Mouse (Mus musculus) E14TG2a.4 (cell line): Measurements from ENCODE around the gene Hist2h4.
A peak's percentile ranks its signal among the peaks of the same experiment; 100 is the strongest.
"Not testable (repeated sequence)": the region's sequence is repeated elsewhere in the genome, so short reads cannot be mapped to it uniquely, and the experiment has no call there.

ENCODE experiments used
- H3K27me3 ChIP-seq: 2 replicates; pipeline ENCODE4 v1.6.1; 2014; ENCODE audit warnings: low read length, control low read depth; ENCODE audit not compliant: insufficient read depth
- H3K36me3 ChIP-seq: 2 replicates; pipeline ENCODE4 v1.6.1; 2014; ENCODE audit warnings: low read length, control low read depth; ENCODE audit not compliant: insufficient read depth
- H3K4me1 ChIP-seq: replicated peaks from 2 replicates; pipeline ENCODE4 v1.6.1; 2014; ENCODE audit warnings: low read depth, low read length, control low read depth
- H3K4me3 ChIP-seq: replicated peaks from 2 replicates; pipeline ENCODE4 v1.5.1; 2014; ENCODE audit warnings: mild to moderate bottlenecking, low read length
- H3K9me3 ChIP-seq: 2 replicates; pipeline ENCODE4 v1.6.1; 2014; ENCODE audit warnings: low read length, control low read depth
- CTCF ChIP-seq: conservative IDR thresholded peaks from 2 replicates; pipeline ENCODE4 v1.5.1; 2014; ENCODE audit warnings: low read length
- NANOG ChIP-seq: IDR thresholded peaks from 2 replicates; pipeline ENCODE4 v1.6.1; 2014; ENCODE audit warnings: borderline replicate concordance, low read length, mixed read lengths
- POU5F1 ChIP-seq: IDR thresholded peaks from 2 replicates; pipeline ENCODE4 v1.6.1; 2014; ENCODE audit warnings: low read length, borderline replicate concordance

Gene Hist2h4

DNA sequence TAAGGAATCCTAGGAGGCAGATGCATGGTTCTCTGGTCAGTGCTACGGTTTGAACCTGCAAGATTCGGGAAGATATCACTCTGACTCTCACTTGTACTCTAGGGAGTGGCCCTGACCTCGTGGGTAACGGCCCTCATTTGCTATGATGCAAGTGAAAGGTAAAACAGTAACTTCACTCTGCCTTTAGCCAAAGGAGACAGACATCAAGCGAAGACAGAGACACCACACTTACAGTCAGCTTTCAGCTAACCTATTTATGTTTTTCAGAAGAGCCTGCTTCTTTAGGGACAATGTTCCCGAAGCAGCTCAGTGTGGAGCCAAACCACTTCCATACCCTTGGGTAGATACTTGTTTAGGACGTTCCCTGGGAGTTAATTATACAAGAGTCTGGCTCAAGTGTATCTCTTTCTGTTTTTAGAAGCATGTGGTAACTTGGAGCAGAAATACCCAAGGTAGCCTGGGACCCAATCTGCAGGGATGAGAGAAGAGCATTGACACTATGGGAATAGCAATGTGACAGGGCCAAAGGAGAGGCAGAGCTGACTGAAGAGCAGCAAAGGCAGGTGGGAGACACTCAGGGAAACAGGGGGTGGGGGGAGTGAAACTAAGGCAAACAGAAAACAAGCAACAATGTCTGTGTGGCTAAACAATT lies 19.1 kb downstream of the Hist2h4 start:
- TF ChIP-seq POU5F1 (no peak), CTCF (no peak), NANOG (no peak)
- Histone ChIP-seq H3K27me3 (no peaks in the 10 kb centered on the region), H3K36me3 (peaks cover 6% of the 10 kb centered on the region; the same call in 1 of the 2 replicates), H3K4me1 (peaks cover 50% of the 10 kb centered on the region), H3K4me3 (peak overlapping the region; percentile 82), H3K9me3 (no peaks in the 10 kb centered on the region)

DNA sequence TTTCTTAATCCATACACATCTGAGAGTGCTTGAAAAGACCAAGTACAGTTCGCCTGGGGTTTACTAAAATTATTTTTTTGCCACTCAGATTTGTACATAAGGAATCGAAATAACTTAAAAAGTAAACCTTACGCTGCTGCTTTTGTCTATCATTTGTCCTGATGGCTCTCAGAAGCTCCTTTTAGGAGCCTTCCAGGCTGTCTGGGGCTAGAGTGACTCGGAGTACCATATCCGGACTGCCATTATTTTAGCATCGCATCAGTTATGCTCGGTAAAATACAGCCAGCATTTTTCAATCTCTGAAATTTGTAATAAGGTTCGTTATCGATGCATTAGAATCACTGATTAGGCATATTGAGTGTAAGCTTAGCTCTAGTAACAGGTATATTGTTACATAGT lies 22.3 kb downstream of the Hist2h4 start:
- H3K4me3 ChIP-seq: peak overlapping the region; percentile 54
- H3K36me3 ChIP-seq: peaks cover 19% of the 10 kb centered on the region; the same call in 1 of the 2 replicates
- H3K9me3 ChIP-seq: no peaks in the 10 kb centered on the region
- H3K4me1 ChIP-seq: peaks cover 60% of the 10 kb centered on the region
- TF ChIP-seq CTCF (no peak), NANOG (no peak), POU5F1 (no peak)
- H3K27me3 ChIP-seq: no peaks in the 10 kb centered on the region

DNA sequence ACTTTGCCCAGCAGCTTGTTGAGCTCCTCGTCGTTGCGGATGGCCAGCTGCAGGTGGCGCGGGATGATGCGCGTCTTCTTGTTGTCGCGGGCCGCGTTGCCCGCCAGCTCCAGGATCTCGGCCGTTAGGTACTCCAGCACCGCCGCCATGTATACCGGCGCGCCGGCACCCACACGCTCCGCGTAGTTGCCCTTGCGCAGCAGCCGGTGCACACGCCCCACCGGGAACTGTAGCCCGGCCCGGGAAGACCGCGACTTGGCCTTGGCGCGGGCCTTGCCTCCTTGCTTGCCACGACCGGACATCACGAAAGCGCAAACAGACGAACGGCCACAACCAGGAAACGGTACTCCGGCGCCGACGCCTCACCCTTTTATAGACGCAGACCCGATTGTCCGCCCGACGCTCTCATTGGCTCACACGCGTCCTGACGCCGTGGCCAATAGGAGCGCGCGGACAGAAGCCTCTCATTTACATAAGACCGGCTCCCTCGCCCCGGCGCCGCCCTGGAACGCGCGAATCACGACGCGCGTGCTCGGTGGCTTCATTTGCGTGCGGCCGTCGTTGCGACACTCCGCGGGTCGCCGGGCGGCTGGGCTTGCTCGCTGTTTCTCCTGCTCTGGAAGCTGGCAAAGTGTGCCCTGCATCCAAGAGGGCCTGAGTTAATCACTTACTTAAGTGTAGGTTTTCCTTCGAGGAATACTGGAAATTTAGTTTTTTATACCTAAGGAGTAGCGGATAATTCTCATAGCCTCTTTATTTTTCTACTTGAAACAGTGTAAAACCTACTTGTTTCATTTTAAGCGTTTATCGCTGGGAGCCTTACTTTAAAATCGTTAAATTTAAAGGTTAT lies 22.9 kb downstream of the Hist2h4 start, which contains the start of gene Hist2h2aa2:
TSS of gene Hist2h2aa2 (minus strand) at position 328 of the 850 bp plus-strand sequence.
- H3K36me3 ChIP-seq: peaks cover 25% of the 10 kb centered on the region; the same call in 1 of the 2 replicates
- peaks cover 60% of the 10 kb centered on the region for H3K4me1 ChIP-seq
- not testable (repeated sequence) for H3K9me3 ChIP-seq, H3K27me3 ChIP-seq
- peak within 1 kb of the TSS; percentile 72 for H3K4me3 ChIP-seq

DNA sequence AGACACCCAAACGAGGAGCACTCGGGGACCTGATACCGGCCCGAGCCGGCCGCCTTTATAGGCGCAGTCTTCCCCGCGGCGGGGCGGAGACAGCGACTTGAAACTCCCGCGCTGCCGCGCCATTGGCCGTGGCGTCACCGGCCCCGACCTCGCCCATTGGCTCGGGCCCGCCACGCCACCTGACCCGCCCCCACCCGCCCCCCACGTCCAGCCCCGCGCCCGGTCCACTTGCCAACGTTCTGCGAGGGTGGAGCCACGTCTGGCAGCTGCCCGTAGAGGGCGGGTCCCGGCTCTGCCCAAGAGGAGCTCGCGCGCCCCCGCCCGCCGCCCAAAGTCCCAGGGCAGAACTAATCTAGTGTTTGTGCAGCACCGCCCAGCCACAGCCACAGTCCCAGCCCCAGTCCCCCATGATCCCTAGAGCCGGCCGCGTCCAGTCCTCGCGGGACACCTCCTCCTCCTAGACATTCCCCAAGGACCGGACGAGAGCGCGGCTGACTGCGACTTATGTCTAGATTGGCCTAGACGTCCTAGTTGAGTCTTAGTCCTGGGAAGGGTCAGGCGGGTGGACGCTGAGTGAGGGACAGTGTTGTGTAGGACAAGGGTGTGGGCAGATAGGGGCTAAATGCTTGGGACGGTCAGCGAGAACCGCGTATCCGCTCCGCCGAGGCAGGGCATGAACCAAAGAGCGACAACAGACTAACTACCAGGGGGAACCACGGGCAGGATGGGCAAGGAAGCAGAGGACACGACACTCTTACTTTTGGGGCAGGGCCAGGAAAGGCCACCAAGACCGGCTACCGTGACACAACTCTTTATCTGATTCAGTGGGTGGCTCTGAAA lies 23.9 kb downstream of the Hist2h4 start, which contains the start of gene Hist2h3c2:
TSS of gene Hist2h3c2 (minus strand) at position 174 of the 840 bp plus-strand sequence.
- not testable (repeated sequence) for H3K9me3 ChIP-seq, H3K27me3 ChIP-seq
- Histone ChIP-seq H3K36me3 (peaks cover 26% of the 10 kb centered on the region; the same call in 1 of the 2 replicates), H3K4me3 (peak within 1 kb of the TSS; percentile 81), H3K4me1 (peaks cover 55% of the 10 kb centered on the region)

DNA sequence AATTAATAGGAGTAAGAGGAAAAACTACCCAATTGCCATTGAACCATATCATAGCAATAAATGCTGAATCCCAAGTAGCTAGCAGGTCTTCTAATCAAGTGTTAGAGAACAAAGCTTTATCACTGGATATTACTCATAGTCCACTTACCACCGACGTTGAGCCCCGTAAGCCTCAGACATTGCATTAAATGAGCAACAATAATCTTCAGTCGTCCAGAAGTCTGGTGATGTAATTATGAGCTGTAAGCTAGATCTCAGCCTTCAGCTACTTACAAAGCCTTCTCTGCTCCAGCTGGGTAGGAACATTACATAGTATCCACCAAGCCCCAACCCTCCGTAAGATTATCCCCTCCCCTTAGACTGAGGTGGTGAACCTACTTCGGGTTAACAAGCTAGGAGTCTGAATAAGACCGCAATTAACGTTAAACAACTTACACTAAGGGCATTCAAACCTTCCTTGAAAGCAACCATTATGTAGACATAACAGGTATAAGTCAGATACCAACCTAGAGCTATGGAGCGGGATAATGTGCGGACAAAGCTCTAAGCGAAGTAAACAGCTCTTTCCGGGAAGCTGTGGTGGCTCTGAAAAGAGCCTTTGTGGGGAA lies 25.1 kb downstream of the Hist2h4 start:
- H3K4me3 ChIP-seq: peak overlapping the region; percentile 81
- H3K27me3 ChIP-seq: no peaks in the 10 kb centered on the region
- H3K4me1 ChIP-seq: peaks cover 43% of the 10 kb centered on the region
- H3K9me3 ChIP-seq: no peaks in the 10 kb centered on the region
- H3K36me3 ChIP-seq: peaks cover 26% of the 10 kb centered on the region; the same call in 1 of the 2 replicates
- TF ChIP-seq CTCF (no peak), POU5F1 (no peak), NANOG (no peak)

DNA sequence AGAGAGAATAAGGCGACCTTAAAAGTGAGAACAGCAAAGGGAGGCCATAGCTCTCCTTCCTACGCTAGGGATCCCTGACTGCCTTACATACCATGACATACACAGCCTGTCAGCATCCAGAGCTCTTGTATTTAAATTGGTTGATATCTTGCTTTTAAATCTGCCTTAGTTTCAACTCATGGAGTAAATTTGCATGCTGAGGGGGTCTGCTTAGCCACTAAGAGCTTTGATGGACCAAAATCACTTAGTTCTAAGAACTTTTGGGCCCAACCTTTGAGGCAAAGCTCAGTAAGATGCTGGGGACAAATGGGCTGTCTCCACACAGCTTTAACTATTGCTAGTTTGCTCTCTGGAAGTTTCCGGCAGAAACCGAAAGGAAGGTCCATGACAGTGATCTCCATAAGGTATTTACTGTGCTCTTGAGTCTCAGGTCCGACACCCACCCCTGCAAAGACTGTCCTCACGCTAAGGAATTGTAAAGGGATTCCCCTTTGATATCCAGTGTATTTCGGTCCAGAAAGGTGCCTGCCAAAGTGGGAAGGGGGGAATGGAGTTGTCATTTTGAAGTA lies 25.7 kb downstream of the Hist2h4 start:
- no peaks in the 10 kb centered on the region for H3K9me3 ChIP-seq
- peaks cover 37% of the 10 kb centered on the region for H3K4me1 ChIP-seq
- H3K36me3 ChIP-seq: peaks cover 26% of the 10 kb centered on the region; the same call in 1 of the 2 replicates
- peak overlapping the region; percentile 81 for H3K4me3 ChIP-seq
- no peaks in the 10 kb centered on the region for H3K27me3 ChIP-seq
- TF ChIP-seq NANOG: no peak
- TF ChIP-seq POU5F1: no peak
- TF ChIP-seq CTCF: no peak

DNA sequence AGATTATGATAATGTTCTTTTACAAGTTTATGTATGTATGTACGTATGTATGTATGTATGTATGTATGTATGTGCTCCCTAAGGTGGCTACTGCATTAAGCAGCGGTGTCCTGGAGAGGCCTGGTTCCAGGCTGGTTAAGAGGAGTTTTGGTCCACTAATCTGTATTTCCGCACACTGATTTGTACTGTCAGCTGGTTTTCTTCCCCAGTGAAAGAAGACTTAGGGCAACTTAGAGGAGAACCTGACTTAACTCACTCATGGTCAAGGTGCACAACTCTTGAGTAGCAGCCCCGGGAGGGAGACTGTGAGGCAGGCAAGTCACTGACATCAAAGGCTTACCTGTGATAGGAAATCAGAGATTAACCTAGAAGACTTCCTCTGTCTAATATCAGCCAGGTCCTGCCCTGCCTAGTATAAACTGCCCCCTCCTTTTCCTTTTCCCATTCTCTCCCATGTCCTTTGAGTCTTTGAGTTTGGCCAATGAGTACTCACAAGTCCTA lies 26.2 kb downstream of the Hist2h4 start:
- peaks cover 32% of the 10 kb centered on the region for H3K4me1 ChIP-seq
- H3K36me3 ChIP-seq: peaks cover 26% of the 10 kb centered on the region; the same call in 1 of the 2 replicates
- H3K27me3 ChIP-seq: no peaks in the 10 kb centered on the region
- no peaks in the 10 kb centered on the region for H3K9me3 ChIP-seq
- H3K4me3 ChIP-seq: peak overlapping the region; percentile 81
- no peak for TF ChIP-seq NANOG
- TF ChIP-seq POU5F1: no peak
- no peak for TF ChIP-seq CTCF

DNA sequence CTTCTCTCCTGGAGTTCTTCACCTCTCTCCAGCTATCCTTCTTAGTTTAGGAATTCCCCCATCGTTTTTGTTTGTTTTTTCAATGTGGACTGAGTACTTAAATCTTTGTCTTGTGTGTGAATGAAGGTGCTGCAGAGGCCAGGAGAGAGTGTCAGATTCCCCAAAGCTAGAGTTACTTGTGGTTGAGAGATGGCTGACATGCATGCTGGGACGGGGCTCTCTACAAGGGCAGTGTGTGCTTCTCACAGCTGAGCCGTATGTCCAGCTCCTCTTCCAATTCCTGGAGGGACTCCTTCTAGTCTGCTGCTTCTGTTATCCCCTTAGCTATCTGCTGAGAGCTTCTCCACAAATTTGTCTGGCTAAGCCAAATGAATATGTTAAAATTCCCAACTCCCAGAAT lies 27.3 kb downstream of the Hist2h4 start:
- no peaks in the 10 kb centered on the region for H3K27me3 ChIP-seq
- no peak overlapping the region for H3K4me3 ChIP-seq
- peaks cover 26% of the 10 kb centered on the region; the same call in 1 of the 2 replicates for H3K36me3 ChIP-seq

More for the DNA sequence above, 27.3 kb downstream of the Hist2h4 start:
- TF ChIP-seq NANOG (no peak), POU5F1 (no peak), CTCF (no peak)
- Histone ChIP-seq H3K4me1 (peaks cover 21% of the 10 kb centered on the region), H3K9me3 (no peaks in the 10 kb centered on the region)
